Mouse (Mus musculus) myocyte (in vitro differentiated cells): ENCODE results near the gene Gucy2g.

Experiments
- E2F4 ChIP-seq: IDR thresholded peaks from one replicate; pipeline ENCODE4 v1.6.1; 2011; ENCODE audit warnings: mild to moderate bottlenecking, control low read depth, moderate library complexity; ENCODE audit not compliant: insufficient read depth
- MAX ChIP-seq: IDR thresholded peaks from one replicate; pipeline ENCODE4 v1.6.1; 2011; ENCODE audit warnings: low read depth, mild to moderate bottlenecking, control low read depth
- MYOD1 ChIP-seq, 3 experiments: IDR thresholded peaks; one replicate each; pipeline ENCODE4 v1.6.1; 2011; ENCODE audit warnings: control low read depth in 2 of 3, low read depth in 2 of 3, mild to moderate bottlenecking in 2 of 3, moderate library complexity in 1 of 3; ENCODE audit not compliant: insufficient read length in 2 of 3, control insufficient read depth in 1 of 3
- MYOG ChIP-seq, 3 experiments: IDR thresholded peaks; one replicate each; pipeline ENCODE4 v1.6.1; 2011; ENCODE audit warnings: control low read depth in 2 of 3, low read depth in 2 of 3, mild to moderate bottlenecking in 2 of 3; ENCODE audit not compliant: insufficient read length in 2 of 3, control insufficient read depth in 1 of 3, insufficient read depth in 1 of 3
- POLR2A ChIP-seq: IDR thresholded peaks from one replicate; pipeline ENCODE4 v1.6.1; 2011; ENCODE audit warnings: low read depth, mild to moderate bottlenecking, control low read depth, moderate library complexity; ENCODE audit not compliant: insufficient read length
- POLR2AphosphoS2 ChIP-seq: IDR thresholded peaks from one replicate; pipeline ENCODE4 v1.6.1; 2011; ENCODE audit warnings: low read depth, control low read depth; ENCODE audit not compliant: insufficient read length
- TCF12 ChIP-seq: IDR thresholded peaks from one replicate; pipeline ENCODE4 v1.6.1; 2011; ENCODE audit warnings: mild to moderate bottlenecking, control low read depth; ENCODE audit not compliant: poor library complexity, insufficient read depth, severe bottlenecking
- USF1 ChIP-seq: IDR thresholded peaks from one replicate; pipeline ENCODE4 v1.6.1; 2011; ENCODE audit warnings: low read depth, mild to moderate bottlenecking, control low read depth, moderate library complexity

GRCm38 (mm10) chr19:55258514-55258913 is 17.5 kb upstream of the Gucy2g start:
- TF ChIP-seq E2F4 (no peak), POLR2A (no peak), TCF12 (no peak), POLR2AphosphoS2 (no peak), USF1 (no peak), MAX (no peak), MYOG (IDR thresholded peaks at IDR 0.05; ENCODE audit: control insufficient read depth in 1 of 3, insufficient read depth in 1 of 3, insufficient read length in 2 of 3, low read depth in 2 of 3) (no peak), MYOD1 (IDR thresholded peaks at IDR 0.05; ENCODE audit: control insufficient read depth in 1 of 3, insufficient read length in 2 of 3, low read depth in 2 of 3) (no peak)
